Mouse (Mus musculus): ENCODE results near the gene Grin2b.

The Grin2b gene

GRCm38 (mm10) chr6:136010290-136011037, 162.8 kb downstream of the Grin2b start:
- no peak for DNase-seq (ENCODE audit: low spot score in 2 of 2)

GRCm38 (mm10) chr6:136008120-136008519, 165.2 kb downstream of the Grin2b start:
- no peak for DNase-seq (ENCODE audit: low spot score in 2 of 2)

GRCm38 (mm10) chr6:135994691-135995090, 178.6 kb downstream of the Grin2b start:
- DNase-seq (ENCODE audit: low spot score in 2 of 2) = no peak

GRCm38 (mm10) chr6:135993897-135994296, 179.4 kb downstream of the Grin2b start:
- DNase-seq (ENCODE audit: low spot score in 2 of 2) = no peak

- no peak for DNase-seq (ENCODE audit: low spot score in 2 of 2)
Measured at GRCm38 (mm10) chr6:135993378-135993777, 179.9 kb downstream of the Grin2b start.

- DNase-seq (ENCODE audit: low spot score in 2 of 2) = no peak
Measured at GRCm38 (mm10) chr6:135976106-135976505, 197.2 kb downstream of the Grin2b start.

- DNase-seq (ENCODE audit: low spot score in 2 of 2) = no peak
Measured at GRCm38 (mm10) chr6:135972481-135972880, 200.8 kb downstream of the Grin2b start.

GRCm38 (mm10) chr6:135971481-135971880, 201.8 kb downstream of the Grin2b start:
- no peak for DNase-seq (ENCODE audit: low spot score in 2 of 2)

GRCm38 (mm10) chr6:135970716-135971318, 202.5 kb downstream of the Grin2b start:
- DNase-seq (ENCODE audit: low spot score in 2 of 2) = no peak

- DNase-seq (ENCODE audit: low spot score in 2 of 2) = no peak
Measured at GRCm38 (mm10) chr6:135961766-135962165, 211.5 kb downstream of the Grin2b start.

- no peak for DNase-seq (ENCODE audit: low spot score in 2 of 2)
Measured at GRCm38 (mm10) chr6:135959629-135960028, 213.7 kb downstream of the Grin2b start.

- no peak for DNase-seq (ENCODE audit: low spot score in 2 of 2)
Measured at GRCm38 (mm10) chr6:135951666-135952065, 221.6 kb downstream of the Grin2b start.

GRCm38 (mm10) chr6:135945511-135945910, 227.8 kb downstream of the Grin2b start:
- DNase-seq (ENCODE audit: low spot score in 2 of 2) = no peak

- DNase-seq (ENCODE audit: low spot score in 2 of 2) = no peak
Measured at GRCm38 (mm10) chr6:135944358-135944757, 229.0 kb downstream of the Grin2b start.

- no peak for DNase-seq (ENCODE audit: low spot score in 2 of 2)
Measured at GRCm38 (mm10) chr6:135943121-135943617, 230.1 kb downstream of the Grin2b start.

GRCm38 (mm10) chr6:135932924-135933323, 240.4 kb downstream of the Grin2b start:
- no peak for DNase-seq (ENCODE audit: low spot score in 2 of 2)

- DNase-seq (ENCODE audit: low spot score in 2 of 2) = no peak
Measured at GRCm38 (mm10) chr6:135932400-135932920, 240.9 kb downstream of the Grin2b start.

GRCm38 (mm10) chr6:135917676-135918075, 255.6 kb downstream of the Grin2b start:
- DNase-seq (ENCODE audit: low spot score in 2 of 2) = no peak

GRCm38 (mm10) chr6:135914608-135915007, 258.7 kb downstream of the Grin2b start:
- no peak for DNase-seq (ENCODE audit: low spot score in 2 of 2)

GRCm38 (mm10) chr6:135912114-135912513, 261.2 kb downstream of the Grin2b start:
- DNase-seq (ENCODE audit: low spot score in 2 of 2) = no peak

- DNase-seq (ENCODE audit: low spot score in 2 of 2) = no peak
Measured at GRCm38 (mm10) chr6:135911131-135911530, 262.2 kb downstream of the Grin2b start.

GRCm38 (mm10) chr6:135907540-135908320, 265.6 kb downstream of the Grin2b start:
- peak; percentile 80 to 85 for DNase-seq (ENCODE audit: low spot score in 2 of 2)
